Mouse (Mus musculus): ENCODE results near the gene Btbd35f8.
"Not testable (repeated sequence)": the region's sequence is repeated elsewhere in the genome, so short reads cannot be mapped to it uniquely, and the experiment has no call there.

The Btbd35f8 gene

GRCm38 (mm10) chrX:34450224-34450623 lies at the start of gene Btbd35f8:
TSS of gene Btbd35f8 (plus strand) at chrX:34450524.
- in situ Hi-C loops (cut with MboI): not testable (repeated sequence)

Data from mature B cell (primary cell).